Mouse (Mus musculus) liver, adult 2 months (tissue): ENCODE measurements around the gene Tmco4. TPM values are rescaled to one million over a fixed set of nuclear protein-coding genes. Genes with fewer than 3 reads are reported as not detected.

ENCODE experiments used
- DNase-seq: peaks from one replicate; pipeline ENCODE4 v3.0.0-alpha.2; 2011; ENCODE audit warnings: low read depth, low spot score; ENCODE audit errors: extremely low read depth
- H3K27ac ChIP-seq: fragments of 200-500 bp; replicated peaks from 2 replicates; pipeline ENCODE4 v1.5.1; 2012; ENCODE audit warnings: low read depth, mild to moderate bottlenecking, control low read depth, inconsistent platforms, low read length; ENCODE audit not compliant: insufficient read depth
- H3K27me3 ChIP-seq: fragments of 200-500 bp; 2 replicates; pipeline ENCODE4 v1.6.1; 2012; ENCODE audit warnings: mild to moderate bottlenecking, moderate library complexity, low read length, inconsistent platforms; ENCODE audit not compliant: control insufficient read depth, insufficient read depth
- H3K36me3 ChIP-seq: fragments of 200-500 bp; 2 replicates; pipeline ENCODE4 v1.6.1; 2012; ENCODE audit warnings: low read length, inconsistent platforms; ENCODE audit not compliant: control insufficient read depth, insufficient read depth
- H3K4me1 ChIP-seq: fragments of 200-500 bp; 2 replicates; pipeline ENCODE4 v1.6.1; 2011; ENCODE audit warnings: low read length; ENCODE audit not compliant: control insufficient read depth, insufficient read depth
- H3K4me3 ChIP-seq: fragments of 200-500 bp; 2 replicates; pipeline ENCODE4 v1.5.1; 2011; ENCODE audit warnings: low read depth, mild to moderate bottlenecking, control low read depth, low read length, moderate library complexity; ENCODE audit not compliant: insufficient read depth
- H3K79me2 ChIP-seq: fragments of 200-500 bp; 2 replicates; pipeline ENCODE4 v1.6.1; 2012; ENCODE audit warnings: inconsistent platforms, mild to moderate bottlenecking, low read length, moderate library complexity; ENCODE audit not compliant: control insufficient read depth, insufficient read depth
- H3K9ac ChIP-seq: fragments of 200-500 bp; 2 replicates; pipeline ENCODE4 v1.6.1; 2012; ENCODE audit warnings: low read depth, mild to moderate bottlenecking, control low read depth, inconsistent platforms, low read length
- CTCF ChIP-seq: fragments of 200-500 bp; IDR thresholded peaks from 2 replicates; pipeline ENCODE4 v1.5.1; 2011; ENCODE audit warnings: low read depth, low read length, control low read depth
- POLR2A ChIP-seq: fragments of 200-500 bp; IDR thresholded peaks from 2 replicates; pipeline ENCODE4 v1.6.1; 2011; ENCODE audit warnings: low read length, control low read depth; ENCODE audit not compliant: insufficient read depth; ENCODE audit errors: extremely low read depth
- WGBS: fragments of 180-500 bp; shearing (Covaris S2); methylation state at CpG from one replicate; pipeline ENCODE4 v1.1.7; 2018; 5-methylcytosine and 5-hydroxymethylcytosine counted together
- polyA plus RNA-seq: library from polyadenylated mRNA; depleted of rRNA; stranded (reverse); fragments of >200 nt; gene quantifications from 2 replicates; pipeline ENCODE4 v1.2.3, GENCODE M21; 2012
- total RNA-seq: library from RNA; depleted of rRNA; stranded (reverse); fragments of >200 nt; gene quantifications from 2 replicates; pipeline ENCODE4 v1.2.3, GENCODE M21; 2014

The Tmco4 gene
- total and polyA plus RNA-seq, 2 experiments = 10.2 to 15.3 TPM

GRCm38 (mm10) chr4:139024379-139024778, 51.7 kb downstream of the Tmco4 start:
- H3K9ac ChIP-seq = no peak overlapping the region
- no peaks in the 10 kb centered on the region for H3K79me2 ChIP-seq
- H3K27me3 ChIP-seq = no peaks in the 10 kb centered on the region
- no peaks in the 10 kb centered on the region for H3K4me1 ChIP-seq
- no peak for DNase-seq
- no peak overlapping the region for H3K4me3 ChIP-seq
- 35% methylated on average over 2 of the region's 2 CpGs for WGBS
- no peak for TF ChIP-seq CTCF
- TF ChIP-seq POLR2A = no peak
- no peak overlapping the region for H3K27ac ChIP-seq
- peaks cover 8% of the 10 kb centered on the region for H3K36me3 ChIP-seq

- Histone ChIP-seq H3K4me1 (no peaks in the 10 kb centered on the region), H3K27me3 (no peaks in the 10 kb centered on the region), H3K27ac (no peak overlapping the region), H3K79me2 (no peaks in the 10 kb centered on the region), H3K36me3 (no peaks in the 10 kb centered on the region), H3K4me3 (no peak overlapping the region), H3K9ac (no peak overlapping the region)
- TF ChIP-seq CTCF (no peak), POLR2A (no peak)
- 88% methylated on average over 6 of the region's 6 CpGs for WGBS
- DNase-seq = no peak
Observed at GRCm38 (mm10) chr4:139030675-139031074, 58.0 kb downstream of the Tmco4 start.

GRCm38 (mm10) chr4:139032521-139032920, 59.8 kb downstream of the Tmco4 start:
- H3K79me2 ChIP-seq = no peaks in the 10 kb centered on the region

GRCm38 (mm10) chr4:139033263-139034009, 60.7 kb downstream of the Tmco4 start:
- Histone ChIP-seq H3K9ac (no peak overlapping the region), H3K4me3 (no peak overlapping the region), H3K4me1 (no peaks in the 10 kb centered on the region), H3K27ac (no peak overlapping the region), H3K36me3 (peaks cover 2% of the 10 kb centered on the region), H3K79me2 (no peaks in the 10 kb centered on the region), H3K27me3 (no peaks in the 10 kb centered on the region)
- WGBS = 90% methylated on average over 11 of the region's 11 CpGs
- DNase-seq = no peak
- TF ChIP-seq CTCF = no peak

More at GRCm38 (mm10) chr4:139032521-139032920, 59.8 kb downstream of the Tmco4 start:
- Histone ChIP-seq H3K36me3 (peaks cover 2% of the 10 kb centered on the region), H3K27ac (no peak overlapping the region), H3K4me3 (no peak overlapping the region), H3K27me3 (no peaks in the 10 kb centered on the region), H3K9ac (no peak overlapping the region), H3K4me1 (no peaks in the 10 kb centered on the region)
- TF ChIP-seq POLR2A = no peak
- no peak for TF ChIP-seq CTCF
- DNase-seq = no peak
- 95% methylated on average over 12 of the region's 12 CpGs for WGBS

- Histone ChIP-seq H3K36me3 (peaks cover 2% of the 10 kb centered on the region), H3K27me3 (no peaks in the 10 kb centered on the region), H3K4me3 (no peak overlapping the region), H3K4me1 (no peaks in the 10 kb centered on the region), H3K27ac (no peak overlapping the region), H3K79me2 (no peaks in the 10 kb centered on the region), H3K9ac (no peak overlapping the region)
- DNase-seq = no peak
- WGBS = 90% methylated on average over 8 of the region's 8 CpGs
- TF ChIP-seq POLR2A (no peak), CTCF (no peak)
Observed at GRCm38 (mm10) chr4:139034010-139034367, 61.3 kb downstream of the Tmco4 start.

GRCm38 (mm10) chr4:139034540-139034939, 61.9 kb downstream of the Tmco4 start:
- no peak overlapping the region for H3K9ac ChIP-seq
- no peak for DNase-seq
- 68% methylated on average over 4 of the region's 4 CpGs for WGBS
- H3K27ac ChIP-seq = no peak overlapping the region
- H3K4me3 ChIP-seq = no peak overlapping the region
- H3K4me1 ChIP-seq = no peaks in the 10 kb centered on the region
- H3K36me3 ChIP-seq = peaks cover 2% of the 10 kb centered on the region
- TF ChIP-seq CTCF (no peak), POLR2A (no peak)
- no peaks in the 10 kb centered on the region for H3K27me3 ChIP-seq
- H3K79me2 ChIP-seq = no peaks in the 10 kb centered on the region
